Mouse (Mus musculus) right cerebral cortex, postnatal 4 days (tissue): ENCODE measurements at regions not wholly inside any gene's neighbourhood (a gene's known extent, or its start where the extent isn't known, plus 50 kb on each side); places are given as distances from the start of the nearest gene placed in this dataset.

Source experiments
- DNase-seq: peaks from one replicate; pipeline ENCODE4 v3.0.0-alpha.2; 2022

GRCm38 (mm10) chr4:52666768-52667480 lies 70.8 kb downstream of the Toporsl start:
- DNase-seq = no peak

DNA sequence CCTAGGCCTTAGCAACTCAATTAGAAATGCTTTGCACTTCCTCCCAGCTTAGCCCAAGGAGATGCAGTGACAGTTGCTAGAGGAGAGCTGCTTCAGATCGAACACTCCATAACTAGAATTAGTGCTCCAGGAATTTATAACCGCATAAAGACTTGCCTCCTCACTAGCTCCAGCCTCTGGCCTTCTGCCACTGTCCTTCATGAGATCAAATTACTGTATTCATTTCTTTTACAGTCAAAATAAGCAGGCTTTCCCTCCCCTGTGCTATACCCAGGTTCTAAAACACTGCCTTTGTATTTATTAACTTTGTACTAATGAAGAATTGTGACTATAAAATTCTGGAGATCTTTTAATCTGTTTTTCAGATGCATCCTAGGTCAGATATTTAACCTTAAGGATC lies 104.8 kb upstream of the Olfr275 start:
- DNase-seq = no peak

- DNase-seq = no peak
These were observed 88.2 kb upstream of the Olfr275 start for GRCm38 (mm10) chr4:52726203-52726602.

GRCm38 (mm10) chr4:52726625-52727297 lies 87.6 kb upstream of the Olfr275 start:
- peak; percentile 90 for DNase-seq

DNA sequence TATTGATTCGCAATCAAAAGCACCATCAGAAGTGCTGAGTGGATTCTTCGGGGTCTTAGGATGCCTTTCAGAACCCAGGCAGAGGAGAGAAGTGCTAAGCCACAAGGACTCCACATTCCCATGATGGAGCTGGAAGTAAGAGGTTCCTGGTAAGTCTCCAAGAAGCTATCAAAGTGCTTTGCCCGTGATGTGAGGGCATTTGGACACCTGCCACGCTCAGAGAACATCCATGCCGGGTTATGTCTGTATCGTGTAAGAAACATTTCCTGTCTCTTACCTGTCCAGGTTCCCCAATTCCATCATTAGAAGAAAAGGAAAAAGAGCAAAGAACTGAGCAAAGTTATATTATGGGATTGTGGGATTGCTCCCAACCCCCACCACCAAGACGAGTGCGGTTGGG lies 81.3 kb upstream of the Olfr275 start:
- no peak for DNase-seq

DNA sequence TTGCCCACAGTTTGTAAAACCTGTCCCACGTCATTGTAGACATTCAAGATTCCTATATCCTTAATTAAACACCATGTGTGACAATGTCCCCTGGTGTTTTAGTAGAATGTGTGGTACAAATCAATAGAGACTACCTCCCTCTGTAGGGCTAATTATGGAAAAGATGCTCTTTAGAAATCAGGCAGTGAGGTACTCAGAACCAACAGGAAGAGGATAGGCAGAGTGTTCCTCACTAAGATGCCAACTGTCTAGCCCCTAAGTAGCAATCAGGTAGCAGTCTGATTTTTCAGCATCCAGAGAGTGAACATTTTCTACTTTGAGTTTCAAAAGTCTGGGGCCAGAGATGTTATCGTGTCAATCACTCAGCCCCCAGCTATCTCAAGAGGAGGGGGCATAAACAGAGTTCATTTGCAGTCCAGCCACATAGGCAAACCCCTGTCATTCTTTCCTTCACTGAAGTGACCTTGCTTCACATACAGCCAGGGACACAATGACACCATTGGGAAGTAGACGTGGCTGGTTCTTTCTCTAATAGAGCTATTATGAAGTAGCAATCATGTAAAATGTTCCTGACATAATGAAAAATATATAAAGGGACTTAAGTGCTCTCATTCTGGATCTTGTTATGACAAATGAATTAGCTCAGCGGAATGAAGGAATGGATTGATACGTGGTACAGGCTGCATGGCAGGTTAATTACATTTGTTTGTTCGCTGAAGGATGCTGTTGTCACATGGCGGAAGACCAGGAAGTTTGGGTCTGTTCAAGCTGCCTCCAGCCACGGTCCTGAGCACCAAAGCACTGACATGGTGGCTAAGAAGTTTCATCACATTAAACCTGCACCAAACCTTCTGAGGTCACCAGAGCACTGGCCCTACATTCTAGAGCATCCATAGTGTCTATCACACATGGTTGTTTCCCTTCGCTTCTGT lies 74.6 kb upstream of the Olfr275 start:
- DNase-seq = no peak

DNA sequence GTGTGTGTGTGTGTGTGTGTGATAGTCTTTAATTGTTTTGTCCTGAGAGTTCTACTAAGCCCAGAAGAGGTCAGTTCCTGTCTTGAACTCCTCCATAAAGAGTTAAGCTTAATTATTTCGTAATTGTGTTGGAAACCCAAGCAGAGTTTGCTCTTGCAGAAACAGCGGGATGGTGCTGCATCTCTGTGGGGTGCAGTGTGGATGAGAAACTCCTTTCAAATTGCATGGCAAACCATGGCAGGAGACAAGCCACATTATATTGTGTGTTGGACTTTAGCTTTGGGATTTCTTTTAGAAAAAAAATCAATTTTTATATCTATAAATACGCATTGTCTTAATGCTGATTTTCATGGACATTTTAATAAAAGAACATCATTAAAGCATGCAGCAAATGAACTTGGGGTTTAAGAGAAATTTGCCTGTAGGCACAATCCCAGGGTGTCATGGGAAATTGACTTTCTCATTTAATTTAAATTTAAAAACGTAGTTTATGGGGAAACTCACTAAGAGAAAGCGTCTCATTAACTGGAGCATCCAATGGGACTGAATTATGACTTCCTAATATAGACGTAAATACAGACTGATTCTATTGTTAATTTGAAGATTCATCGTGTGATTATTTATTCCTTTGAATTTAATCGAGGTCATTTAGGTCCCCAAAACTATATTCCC lies 61.4 kb upstream of the Olfr275 start:
- DNase-seq = no peak
